Mouse (Mus musculus) kidney, embryonic 16.5 days (tissue): ENCODE data around the gene Tshz2. TPM values are rescaled to one million over a fixed set of nuclear protein-coding genes. Genes with fewer than 3 reads are reported as not detected.

Experiments
- ATAC-seq: fragments of 200-750 bp; cut with Nextera tagmentation; 2 replicates; pipeline ENCODE4 v1.8.0; 2017; ENCODE audit warnings: moderate TSS enrichment; ENCODE audit not compliant: low FRiP score, low TSS enrichment
- H3K27ac ChIP-seq: fragments of 300-500 bp; sonication (generic); 2 replicates; pipeline ENCODE4 v1.5.1; 2014; ENCODE audit warnings: low read length
- H3K27me3 ChIP-seq: fragments of 300-500 bp; sonication (generic); 2 replicates; pipeline ENCODE4 v1.6.1; 2014; ENCODE audit warnings: low read length, control low read depth, mixed read lengths; ENCODE audit not compliant: insufficient read depth
- H3K36me3 ChIP-seq: fragments of 300-500 bp; sonication (generic); 2 replicates; pipeline ENCODE4 v1.6.1; 2014; ENCODE audit warnings: low read length, control low read depth, mixed read lengths; ENCODE audit not compliant: insufficient read depth
- H3K4me1 ChIP-seq: fragments of 300-500 bp; sonication (generic); 2 replicates; pipeline ENCODE4 v1.6.1; 2014; ENCODE audit warnings: low read length, control low read depth, mixed read lengths; ENCODE audit not compliant: insufficient read depth
- H3K4me2 ChIP-seq: fragments of 300-500 bp; sonication (generic); replicated peaks from 2 replicates; pipeline ENCODE4 v1.6.1; 2014; ENCODE audit warnings: low read depth, low read length
- H3K4me3 ChIP-seq: fragments of 300-500 bp; sonication (generic); 2 replicates; pipeline ENCODE4 v1.5.1; 2014; ENCODE audit warnings: mild to moderate bottlenecking, low read length
- H3K9ac ChIP-seq: fragments of 300-500 bp; sonication (generic); replicated peaks from 2 replicates; pipeline ENCODE4 v1.6.1; 2014; ENCODE audit warnings: low read length
- H3K9me3 ChIP-seq: fragments of 300-500 bp; sonication (generic); 2 replicates; pipeline ENCODE4 v1.6.1; 2016; ENCODE audit warnings: low read length, control low read depth
- WGBS: fragments of 180-500 bp; shearing (Covaris S2); extraction: QIAGEN DNeasy Blood & Tissue Kit; methylation state at CpG from one replicate; pipeline ENCODE4 v1.1.7; 2014; 5-methylcytosine and 5-hydroxymethylcytosine counted together
- polyA plus RNA-seq: library from polyadenylated mRNA; unstranded; fragments of >200 nt; fragmentation: Nextera tagmentation; extraction: Ambion mirVana; gene quantifications from 2 replicates; pipeline ENCODE4 v1.2.1, GENCODE M21; 2015

The Tshz2 gene
- polyA plus RNA-seq, 1 experiment from 2014 or later = 11.5 TPM

- Histone ChIP-seq H3K4me1 (no peaks in the 10 kb centered on the region), H3K27me3 (no peaks in the 10 kb centered on the region), H3K36me3 (no peaks in the 10 kb centered on the region), H3K4me3 (no peak overlapping the region), H3K4me2 (no peak overlapping the region), H3K9ac (no peak overlapping the region), H3K27ac (no peak overlapping the region), H3K9me3 (no peaks in the 10 kb centered on the region)
- WGBS = 88% methylated on average over 6 of the region's 6 CpGs
- no peak for ATAC-seq
Observed at GRCm38 (mm10) chr2:169597357-169597756, 35.5 kb upstream of the Tshz2 start.

- H3K27me3 ChIP-seq = no peaks in the 10 kb centered on the region
- no peak overlapping the region for H3K4me3 ChIP-seq
- no peak overlapping the region for H3K4me2 ChIP-seq
- WGBS = 90% methylated on average over 8 of the region's 8 CpGs
- no peak overlapping the region for H3K27ac ChIP-seq
- ATAC-seq = no peak
- H3K36me3 ChIP-seq = no peaks in the 10 kb centered on the region
- no peak overlapping the region for H3K9ac ChIP-seq
- no peaks in the 10 kb centered on the region for H3K4me1 ChIP-seq
- no peaks in the 10 kb centered on the region for H3K9me3 ChIP-seq
Observed at GRCm38 (mm10) chr2:169597971-169598370, 34.8 kb upstream of the Tshz2 start.

GRCm38 (mm10) chr2:169599591-169599990, 33.2 kb upstream of the Tshz2 start:
- H3K27ac ChIP-seq = no peak overlapping the region
- no peak overlapping the region for H3K4me3 ChIP-seq
- no peak for ATAC-seq
- WGBS = 87% methylated on average over 4 of the region's 4 CpGs
- no peaks in the 10 kb centered on the region for H3K36me3 ChIP-seq
- H3K9me3 ChIP-seq = no peaks in the 10 kb centered on the region
- no peak overlapping the region for H3K9ac ChIP-seq
- H3K4me1 ChIP-seq = no peaks in the 10 kb centered on the region
- H3K27me3 ChIP-seq = no peaks in the 10 kb centered on the region
- H3K4me2 ChIP-seq = no peak overlapping the region

GRCm38 (mm10) chr2:169600163-169600562, 32.6 kb upstream of the Tshz2 start:
- Histone ChIP-seq H3K4me2 (no peak overlapping the region), H3K4me3 (no peak overlapping the region), H3K27me3 (no peaks in the 10 kb centered on the region), H3K27ac (no peak overlapping the region), H3K4me1 (no peaks in the 10 kb centered on the region), H3K36me3 (no peaks in the 10 kb centered on the region), H3K9ac (no peak overlapping the region), H3K9me3 (no peaks in the 10 kb centered on the region)
- WGBS = 56% methylated on average over 6 of the region's 6 CpGs
- ATAC-seq = no peak

GRCm38 (mm10) chr2:169606901-169607678, 25.7 kb upstream of the Tshz2 start:
- Histone ChIP-seq H3K4me2 (no peak overlapping the region), H3K4me3 (no peak overlapping the region), H3K9ac (no peak overlapping the region), H3K36me3 (no peaks in the 10 kb centered on the region), H3K4me1 (peaks cover 28% of the 10 kb centered on the region), H3K27ac (no peak overlapping the region), H3K27me3 (no peaks in the 10 kb centered on the region), H3K9me3 (no peaks in the 10 kb centered on the region)
- WGBS = 63% methylated on average over 13 of the region's 13 CpGs
- ATAC-seq = no peak

- Histone ChIP-seq H3K4me3 (no peak overlapping the region), H3K27me3 (no peaks in the 10 kb centered on the region), H3K4me2 (no peak overlapping the region), H3K27ac (0 out of 2 replicates have a peak overlapping the region, but pooled peaks have one; percentile 44), H3K36me3 (no peaks in the 10 kb centered on the region), H3K9me3 (no peaks in the 10 kb centered on the region), H3K9ac (no peak overlapping the region), H3K4me1 (peaks cover 28% of the 10 kb centered on the region)
- 18% methylated on average over 2 of the region's 2 CpGs for WGBS
- ATAC-seq = no peak
Observed at GRCm38 (mm10) chr2:169607787-169608186, 25.0 kb upstream of the Tshz2 start.

- Histone ChIP-seq H3K27ac (peak overlapping the region; percentile 7), H3K4me1 (peaks cover 35% of the 10 kb centered on the region), H3K27me3 (no peaks in the 10 kb centered on the region), H3K9me3 (no peaks in the 10 kb centered on the region), H3K4me3 (no peak overlapping the region), H3K9ac (peak overlapping the region; percentile 20; the same call in 1 of the 2 replicates), H3K4me2 (peak overlapping the region; percentile 20), H3K36me3 (no peaks in the 10 kb centered on the region)
- no peak for ATAC-seq
- WGBS = 23% methylated on average over 13 of the region's 13 CpGs
Observed at GRCm38 (mm10) chr2:169609956-169610355, 22.9 kb upstream of the Tshz2 start.

GRCm38 (mm10) chr2:169610882-169611281, 21.9 kb upstream of the Tshz2 start:
- no peaks in the 10 kb centered on the region for H3K36me3 ChIP-seq
- no peaks in the 10 kb centered on the region for H3K27me3 ChIP-seq
- H3K4me3 ChIP-seq = no peak overlapping the region
- peak; percentile 39; the same call in 1 of the 2 replicates for ATAC-seq
- H3K9me3 ChIP-seq = no peaks in the 10 kb centered on the region
- H3K27ac ChIP-seq = peak overlapping the region; percentile 7; the same call in 1 of the 2 replicates
- peak overlapping the region; percentile 20; the same call in 1 of the 2 replicates for H3K4me2 ChIP-seq
- H3K9ac ChIP-seq = no peak overlapping the region
- H3K4me1 ChIP-seq = peaks cover 35% of the 10 kb centered on the region
- 16% methylated on average over 8 of the region's 8 CpGs for WGBS

- Histone ChIP-seq H3K4me2 (no peak overlapping the region), H3K9me3 (no peaks in the 10 kb centered on the region), H3K4me1 (peaks cover 35% of the 10 kb centered on the region), H3K36me3 (no peaks in the 10 kb centered on the region), H3K27ac (no peak overlapping the region), H3K9ac (no peak overlapping the region), H3K27me3 (no peaks in the 10 kb centered on the region), H3K4me3 (no peak overlapping the region)
- WGBS = 24% methylated on average over 7 of the region's 7 CpGs
- no peak for ATAC-seq
Observed at GRCm38 (mm10) chr2:169611557-169611956, 21.3 kb upstream of the Tshz2 start.

GRCm38 (mm10) chr2:169614683-169615082, 18.1 kb upstream of the Tshz2 start:
- H3K4me2 ChIP-seq = no peak overlapping the region
- no peaks in the 10 kb centered on the region for H3K27me3 ChIP-seq
- no peak overlapping the region for H3K9ac ChIP-seq
- H3K4me1 ChIP-seq = peaks cover 27% of the 10 kb centered on the region
- no peaks in the 10 kb centered on the region for H3K9me3 ChIP-seq
- H3K27ac ChIP-seq = no peak overlapping the region
- 57% methylated on average over 4 of the region's 4 CpGs for WGBS
- no peak overlapping the region for H3K4me3 ChIP-seq
- ATAC-seq = no peak
- no peaks in the 10 kb centered on the region for H3K36me3 ChIP-seq
